Mouse (Mus musculus): Measurements from ENCODE around the gene I0C0044D17Rik.

DNA sequence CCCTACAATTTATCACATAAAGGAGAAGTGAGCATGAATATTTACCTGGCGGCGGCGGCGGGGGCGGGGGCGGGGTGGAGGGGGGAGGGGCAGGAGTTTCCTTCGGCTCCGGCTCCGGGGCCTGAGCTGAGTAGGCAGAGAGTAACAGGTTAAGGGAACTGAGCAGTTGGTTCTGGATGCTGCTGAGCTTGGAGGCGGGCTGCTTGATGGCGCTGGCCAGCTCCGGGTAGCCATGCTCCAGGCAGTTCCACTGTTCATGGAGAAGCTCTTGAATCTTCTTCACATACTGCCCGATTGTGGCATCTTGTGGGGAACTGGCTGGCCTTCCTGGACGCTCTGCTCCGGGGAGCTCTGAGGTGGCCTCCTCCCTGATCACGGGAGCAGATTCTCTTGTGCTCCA lies 45.4 kb downstream of the I0C0044D17Rik start:
- no peak for TF ChIP-seq GATA1 (IDR thresholded peaks at IDR 0.05; ENCODE audit: borderline replicate concordance, low read length)
- TF ChIP-seq CTCF (IDR thresholded peaks at IDR 0.05; ENCODE audit: low read depth, low read length): no peak
